Mouse (Mus musculus) liver, embryonic 14.5 days (tissue): Measurements from ENCODE around the gene Cyp19a1.

Source experiments
- CTCF ChIP-seq: IDR thresholded peaks from 2 replicates; pipeline ENCODE4 v1.5.1; 2016; ENCODE audit warnings: antibody characterized with exemption, low read depth, control low read depth
- EP300 ChIP-seq: IDR thresholded peaks from 2 replicates; pipeline ENCODE4 v1.6.1; 2016; ENCODE audit warnings: antibody characterized with exemption, low read depth

GRCm38 (mm10) chr9:54308209-54308608, 40.3 kb upstream of the Cyp19a1 start:
- TF ChIP-seq CTCF: no peak
- no peak for TF ChIP-seq EP300
